ENCODE assay signal across 21 mouse cellular contexts in the genomic region with DNA sequence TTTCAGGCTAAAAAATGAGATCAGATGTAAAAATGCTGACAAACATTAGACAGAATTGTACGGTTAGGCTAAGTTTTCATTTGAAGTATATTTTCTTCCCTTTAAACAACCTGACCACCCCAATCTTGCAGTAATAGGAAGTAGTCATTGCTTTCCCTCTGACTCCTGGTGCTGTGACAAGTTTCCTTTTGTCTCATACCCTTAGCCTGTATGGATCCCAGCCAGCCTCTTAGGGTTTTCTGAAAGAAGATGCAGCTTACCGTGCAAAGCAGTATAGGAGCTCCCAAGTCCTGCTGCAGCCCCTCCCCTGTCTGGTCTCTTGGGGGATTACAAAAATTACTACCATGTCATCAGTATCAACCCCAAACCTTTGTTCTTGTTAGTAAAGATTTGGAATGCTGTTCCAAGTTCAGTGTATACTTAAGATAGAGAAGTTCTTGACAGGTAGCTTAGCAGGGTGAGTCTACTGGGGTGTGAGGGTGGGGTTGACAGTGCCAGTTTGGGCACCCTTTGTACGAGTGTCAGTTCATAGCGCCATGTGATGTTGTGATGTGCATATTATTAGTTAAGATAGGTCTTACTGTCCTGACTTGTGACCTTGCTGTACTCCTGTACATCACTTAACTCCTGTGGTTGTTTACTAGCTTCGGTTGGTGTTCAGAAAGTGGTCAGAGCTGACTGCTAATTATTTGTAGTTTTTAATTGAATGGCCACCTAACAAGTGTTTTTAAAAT. TPM values are rescaled to one million over a fixed set of nuclear protein-coding genes. Genes with fewer than 3 reads are reported as not detected.
DNase-seq lines count a peak whose midpoint lies in the region; ATAC-seq and TF ChIP-seq lines count a peak whose summit lies in the region.
"Had no signal": no experiment of that assay in that cellular context is flagged by ENCODE, and none has a peak within 500 bp of the region (broad histone marks: within the 10 kb centered on the region; RNA-seq: fewer than 3 reads in every experiment).

No protein-coding gene starts in this region.

- no peak for TF ChIP-seq CTCF in bone marrow macrophage, adult 2 months (IDR thresholded peaks at IDR 0.05; ENCODE audit: low read depth, low read length)
- TF ChIP-seq CTCF in liver, postnatal 0 days (IDR thresholded peaks at IDR 0.05; ENCODE audit: low read depth), result no peak

- H3K27ac ChIP-seq in kidney, embryonic 14.5 days (ENCODE audit: low read depth, low read length), result no peak overlapping the region; the same call in 1 of the 2 replicates
- 0 out of 2 replicates have a peak overlapping the region, but pooled peaks have one; percentile 24 for H3K27ac ChIP-seq in bone marrow macrophage, adult 2 months (ENCODE audit: insufficient read depth, low read depth, low read length)
- peak overlapping the region; percentile 3 for H3K27ac ChIP-seq in intestine, embryonic 16.5 days (ENCODE audit: low read length)
- peak overlapping the region; percentile 69 for H3K27ac ChIP-seq in liver, postnatal 0 days (ENCODE audit: low read depth)
- H3K27ac ChIP-seq: embryonic facial prominence, embryonic 12.5 days; forebrain, embryonic 15.5 days; midbrain, embryonic 10.5 days had no signal

- H3K9ac ChIP-seq in kidney, embryonic 14.5 days (ENCODE audit: low read depth, low read length), result no peak overlapping the region
- H3K9ac ChIP-seq in intestine, embryonic 16.5 days (ENCODE audit: low read depth, low read length), result no peak overlapping the region
- H3K9ac ChIP-seq in liver, postnatal 0 days (replicated peaks), result no peak overlapping the region
- H3K9ac ChIP-seq: embryonic facial prominence, embryonic 12.5 days; forebrain, embryonic 15.5 days had no signal

- H3K4me3 ChIP-seq in kidney, embryonic 14.5 days (ENCODE audit: low read length), result no peak overlapping the region
- H3K4me3 ChIP-seq in bone marrow macrophage, adult 2 months (ENCODE audit: insufficient read depth, low read length), result no peak overlapping the region
- no peak overlapping the region for H3K4me3 ChIP-seq in intestine, embryonic 16.5 days (ENCODE audit: low read length)
- H3K4me3 ChIP-seq in liver, postnatal 0 days (ENCODE audit: low read depth, low read length), result no peak overlapping the region
- H3K4me3 ChIP-seq: embryonic facial prominence, embryonic 12.5 days; forebrain, embryonic 15.5 days; midbrain, embryonic 10.5 days had no signal

- H3K4me2 ChIP-seq in kidney, embryonic 14.5 days (replicated peaks; ENCODE audit: low read depth, low read length), result no peak overlapping the region
- H3K4me2 ChIP-seq in intestine, embryonic 16.5 days (ENCODE audit: low read depth, low read length), result no peak overlapping the region
- H3K4me2 ChIP-seq in liver, postnatal 0 days (ENCODE audit: low read depth, low read length), result no peak overlapping the region
- H3K4me2 ChIP-seq: embryonic facial prominence, embryonic 12.5 days; forebrain, embryonic 15.5 days had no signal

- peak; percentile 40; the same call in 1 of the 2 replicates for ATAC-seq in kidney, embryonic 14.5 days (ENCODE audit: low FRiP score, low TSS enrichment)
- ATAC-seq in intestine, embryonic 16.5 days, result peak; percentile 58
- peak; percentile 51 for ATAC-seq in liver, postnatal 0 days
- ATAC-seq: forebrain, embryonic 15.5 days had no signal

- no peak for TF ChIP-seq POLR2A in bone marrow macrophage, adult 2 months (IDR thresholded peaks at IDR 0.05; ENCODE audit: borderline replicate concordance, low read depth, low read length)

- H3K36me3 ChIP-seq in kidney, embryonic 14.5 days (ENCODE audit: control insufficient read depth, insufficient read depth, low read length), result 0 out of 2 replicates have a peak, but pooled peaks cover 2% of the 10 kb centered on the region
- H3K36me3 ChIP-seq in intestine, embryonic 16.5 days (ENCODE audit: control insufficient read depth, insufficient read depth, low read length), result no peaks in the 10 kb centered on the region
- no peaks in the 10 kb centered on the region for H3K36me3 ChIP-seq in liver, postnatal 0 days (replicated peaks; ENCODE audit: insufficient read depth, low read length)
- H3K36me3 ChIP-seq: embryonic facial prominence, embryonic 12.5 days; forebrain, embryonic 15.5 days; midbrain, embryonic 10.5 days had no signal

- peaks cover 17% of the 10 kb centered on the region for H3K4me1 ChIP-seq in kidney, embryonic 14.5 days (ENCODE audit: control insufficient read depth, insufficient read depth, low read length)
- peaks cover 54% of the 10 kb centered on the region for H3K4me1 ChIP-seq in bone marrow macrophage, adult 2 months (ENCODE audit: control insufficient read depth, insufficient read depth, low read length)
- peaks cover 27% of the 10 kb centered on the region for H3K4me1 ChIP-seq in intestine, embryonic 16.5 days (ENCODE audit: control insufficient read depth, insufficient read depth, low read length)
- peaks cover 29% of the 10 kb centered on the region for H3K4me1 ChIP-seq in liver, postnatal 0 days (ENCODE audit: insufficient read depth)
- H3K4me1 ChIP-seq: embryonic facial prominence, embryonic 12.5 days; forebrain, embryonic 15.5 days; midbrain, embryonic 10.5 days had no signal

- H3K9me3 ChIP-seq in kidney, embryonic 14.5 days (ENCODE audit: control insufficient read depth, low read length), result no peaks in the 10 kb centered on the region
- H3K9me3 ChIP-seq in intestine, embryonic 16.5 days (ENCODE audit: control insufficient read depth, low read length), result no peaks in the 10 kb centered on the region
- no peaks in the 10 kb centered on the region for H3K9me3 ChIP-seq in liver, postnatal 0 days (ENCODE audit: low read length)
- H3K9me3 ChIP-seq: embryonic facial prominence, embryonic 12.5 days; forebrain, embryonic 15.5 days; midbrain, embryonic 10.5 days had no signal

- 76% methylated on average over 5 of the region's 5 CpGs for WGBS in kidney, embryonic 14.5 days
- WGBS in intestine, embryonic 16.5 days, result 65% methylated on average over 5 of the region's 5 CpGs
- WGBS in liver, postnatal 0 days (ENCODE audit: insufficient replicate concordance), result 58% methylated on average over 5 of the region's 5 CpGs

- no peaks in the 10 kb centered on the region for H3K27me3 ChIP-seq in kidney, embryonic 14.5 days (ENCODE audit: control insufficient read depth, insufficient read depth, low read length)
- no peaks in the 10 kb centered on the region for H3K27me3 ChIP-seq in intestine, embryonic 16.5 days (replicated peaks; ENCODE audit: control insufficient read depth, insufficient read depth, low read length)
- no peaks in the 10 kb centered on the region for H3K27me3 ChIP-seq in liver, postnatal 0 days (ENCODE audit: insufficient read depth, low read length)
- H3K27me3 ChIP-seq: embryonic facial prominence, embryonic 12.5 days; forebrain, embryonic 15.5 days had no signal

- no peak for DNase-seq in kidney, postnatal 4 days
- no peak for DNase-seq in liver, postnatal 0 days
- no peak for DNase-seq in embryo, embryonic 10.5 days (ENCODE audit: low spot score)
- DNase-seq in cerebellum, adult 11-12 months, result no peak
- DNase-seq: cerebellum, adult 9-10 months; layer of hippocampus, adult 9-11 months; lung, adult 2 months; right cerebral cortex, postnatal 4 days; thymus, postnatal 14 days had no signal

- TF ChIP-seq EP300 in liver, postnatal 0 days (IDR thresholded peaks at IDR 0.05; ENCODE audit: low read depth), result no peak

RNA-seq across cellular contexts. Expression of gene Ppfibp1, which starts 18.9 kb away (rescaled TPM):
- polyA plus RNA-seq in kidney, embryonic 14.5 days (2014; fragmentation: Nextera tagmentation; extraction: Ambion mirVana), result 34.7 and 80.1 TPM in 2 replicates
- polyA plus RNA-seq in bone marrow macrophage, adult 2 months (2012; ENCODE audit: insufficient read depth, insufficient read length, missing spikeins), result 30.9 and 31.2 TPM in 2 replicates
- 31.8 and 33.3 TPM in 2 replicates for polyA plus RNA-seq in intestine, embryonic 16.5 days (2015; fragmentation: Nextera tagmentation; extraction: Ambion mirVana)
- 8.9 and 11.3 TPM in 2 replicates for polyA plus RNA-seq in liver, postnatal 0 days (2015; fragmentation: Nextera tagmentation; extraction: Ambion mirVana)

RNA-seq across cellular contexts. Expression of gene 1700034J05Rik, which starts 47.0 kb away (rescaled TPM):
- 0.37 and 0.45 TPM in 2 replicates for polyA plus RNA-seq in kidney, embryonic 14.5 days (2014; fragmentation: Nextera tagmentation; extraction: Ambion mirVana)
- polyA plus RNA-seq in bone marrow macrophage, adult 2 months (2012; ENCODE audit: insufficient read depth, insufficient read length, missing spikeins), result not detected in 2 replicates
- polyA plus RNA-seq in intestine, embryonic 16.5 days (2015; fragmentation: Nextera tagmentation; extraction: Ambion mirVana), result 0.10 and 0.11 TPM in 2 replicates
- polyA plus RNA-seq in liver, postnatal 0 days (2015; fragmentation: Nextera tagmentation; extraction: Ambion mirVana), result 0.05 TPM in 1 of 2 replicates, not detected in the other
- polyA plus RNA-seq: cortical plate, adult 2 months; forebrain, embryonic 15.5 days; limb, embryonic 11.5 days; lung, adult 2 months; midbrain, postnatal 0 days had no signal

RNA-seq across cellular contexts. Expression of gene Smco2, which starts 57.3 kb away (rescaled TPM):
- polyA plus RNA-seq in kidney, embryonic 14.5 days (2014; fragmentation: Nextera tagmentation; extraction: Ambion mirVana), result not detected in 2 replicates
- not detected in 2 replicates for polyA plus RNA-seq in bone marrow macrophage, adult 2 months (2012; ENCODE audit: insufficient read depth, insufficient read length, missing spikeins)
- not detected in 2 replicates for polyA plus RNA-seq in intestine, embryonic 16.5 days (2015; fragmentation: Nextera tagmentation; extraction: Ambion mirVana)
- not detected in 2 replicates for polyA plus RNA-seq in liver, postnatal 0 days (2015; fragmentation: Nextera tagmentation; extraction: Ambion mirVana)
- polyA plus RNA-seq: C2C12; embryonic facial prominence, embryonic 12.5 days; forebrain, embryonic 15.5 days; hindbrain, embryonic 11.5 days; limb, embryonic 11.5 days; midbrain, embryonic 10.5 days; midbrain, postnatal 0 days; neural tube, embryonic 11.5 days had no signal
